Mouse (Mus musculus) liver, embryonic 18 days (tissue): Measurements from ENCODE around the gene Hikeshi. TPM values are rescaled to one million over a fixed set of nuclear protein-coding genes. Genes with fewer than 3 reads are reported as not detected.

Source experiments
- polyA plus RNA-seq: library from polyadenylated mRNA; depleted of rRNA; stranded (reverse); fragments of >200 nt; gene quantifications from 2 replicates; pipeline ENCODE4 v1.2.3, GENCODE M21; 2012; rRNA removed

Hikeshi gene
- 22.7 and 26.1 TPM in 2 replicates for polyA plus RNA-seq

DNA sequence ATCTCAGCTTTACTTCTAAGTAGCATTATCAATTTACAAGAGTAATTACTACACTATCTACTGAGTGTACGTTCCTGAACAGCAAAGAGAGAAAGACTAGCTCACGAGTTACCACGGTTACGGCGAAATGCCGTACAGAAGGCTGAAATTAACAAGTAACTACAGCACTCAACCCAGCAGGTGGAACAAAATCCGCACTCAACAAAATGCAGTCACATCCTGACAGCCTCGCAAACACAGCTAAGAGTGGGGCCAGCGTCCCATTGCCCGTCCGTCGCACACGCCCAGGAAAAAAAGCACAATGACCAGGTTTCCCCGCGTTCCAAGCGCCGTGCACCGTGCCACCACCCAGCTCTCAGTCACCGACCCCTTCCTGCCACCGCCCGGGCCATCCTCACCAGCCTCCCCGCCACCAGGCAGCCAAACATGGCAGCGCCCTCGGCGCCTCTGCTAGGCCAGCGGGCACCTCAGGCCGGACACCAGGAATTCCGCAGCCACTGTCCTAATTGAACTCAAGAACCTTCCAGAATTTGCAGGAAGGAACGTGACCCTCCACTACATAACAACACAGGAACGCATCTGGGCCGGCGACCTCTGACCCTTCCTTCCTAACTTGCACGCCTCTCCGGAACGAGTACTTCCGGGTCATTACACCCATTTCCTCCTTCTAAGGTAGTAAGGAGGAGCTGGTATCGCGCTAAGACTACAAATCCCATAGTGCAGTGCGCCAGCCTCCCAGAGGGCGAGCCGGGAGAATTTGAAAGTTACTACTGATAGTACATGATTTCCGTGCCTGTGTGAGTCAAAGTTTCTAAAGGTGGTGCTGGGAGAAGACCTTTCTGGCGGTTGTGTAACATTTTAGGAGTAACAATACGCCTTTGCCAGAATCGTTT lies at the start of gene Hikeshi:
Hikeshi (minus strand) TSS at position 634 of the 893 bp plus-strand sequence.

DNA sequence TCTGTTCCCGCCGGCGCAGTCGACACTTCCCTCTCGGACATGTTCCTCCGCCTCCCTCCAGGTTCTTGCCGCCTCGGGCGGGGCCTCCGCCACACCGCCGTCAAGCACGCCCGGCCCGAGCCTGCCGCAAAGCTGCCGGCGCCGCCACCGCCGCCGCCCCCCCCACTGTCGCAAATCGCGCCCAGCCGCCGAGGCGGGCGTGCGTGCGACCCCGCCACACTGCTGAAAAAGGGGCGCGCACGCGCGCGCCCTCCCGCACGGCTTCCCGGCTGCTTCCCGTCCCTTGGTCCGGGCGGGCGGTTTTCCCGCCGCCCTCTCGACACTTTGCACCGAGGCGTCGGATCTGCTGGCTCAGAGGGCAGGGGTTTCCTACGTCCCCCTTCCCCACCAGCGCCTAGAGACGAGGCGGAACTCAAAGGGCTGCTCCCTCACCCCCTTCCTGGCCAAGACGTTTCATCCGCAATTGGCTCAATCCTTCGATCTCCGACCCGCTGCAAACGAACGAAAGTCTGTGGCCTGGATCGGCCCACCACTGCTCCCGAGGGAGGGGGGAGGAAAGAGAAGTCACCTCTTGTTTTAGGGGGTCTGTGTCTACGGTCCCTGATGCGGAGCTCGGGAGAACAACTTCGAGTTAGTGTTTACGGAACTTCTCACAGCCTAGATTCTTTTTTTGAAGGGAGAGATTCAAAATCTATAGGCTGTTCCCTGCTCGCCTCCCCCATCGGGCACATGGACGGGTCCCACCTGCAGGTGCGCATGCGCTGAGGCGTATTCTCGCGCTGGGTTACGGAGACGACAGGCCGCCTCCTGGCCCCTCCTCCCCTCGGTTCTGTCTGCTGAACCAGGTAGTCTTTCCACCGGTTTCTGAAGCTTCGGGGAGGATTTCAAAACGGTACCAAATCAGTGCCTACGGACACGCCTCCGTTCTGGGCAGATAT lies 39.8 kb upstream of the Hikeshi start, which contains the start of gene Eed:
Eed (minus strand) TSS at position 499 of the 938 bp plus-strand sequence.

DNA sequence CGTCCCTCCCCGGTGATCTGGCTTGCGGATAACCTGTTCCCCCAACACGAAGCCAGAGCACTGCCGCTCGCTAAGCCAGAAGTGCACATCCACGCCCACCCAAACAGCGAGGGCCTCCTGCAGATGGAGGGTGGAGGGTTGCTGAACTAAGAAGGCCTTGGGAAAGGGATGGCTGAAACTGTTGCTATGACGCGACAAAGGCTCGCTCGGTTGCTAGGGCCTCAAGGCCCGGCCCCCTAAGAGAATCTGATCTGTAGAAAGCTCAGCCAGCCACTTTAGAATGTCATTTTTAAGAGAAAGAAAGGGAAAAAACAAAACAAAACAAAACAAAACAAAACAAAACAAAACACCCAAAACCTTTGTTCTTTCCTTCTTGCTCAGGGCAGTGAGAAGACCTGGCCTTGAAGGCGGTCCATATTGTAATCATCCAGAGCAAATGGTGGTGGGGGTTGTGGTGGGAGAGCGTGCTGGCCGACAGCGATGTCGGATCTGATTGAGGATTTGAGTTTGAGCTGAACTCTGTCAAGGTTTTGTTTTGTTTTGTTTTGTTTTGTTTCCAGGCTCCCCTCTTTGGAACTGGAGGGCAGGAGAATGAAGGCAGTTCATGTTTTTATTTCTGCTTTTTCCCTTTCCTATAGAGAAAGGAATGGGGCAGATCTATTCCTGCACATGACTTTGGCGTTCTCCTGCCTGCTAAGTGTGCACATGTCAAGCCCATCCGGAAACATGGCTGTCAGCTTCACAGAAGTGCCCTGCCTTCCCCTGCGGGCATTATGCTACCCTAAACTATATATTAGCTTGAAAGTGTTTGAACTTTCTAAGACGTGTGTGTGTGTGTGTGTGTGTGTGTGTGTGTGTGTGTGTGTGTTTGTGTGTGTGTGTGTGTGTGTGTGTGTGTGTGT lies 37.3 kb downstream of the Hikeshi start, which contains the start of gene Ccdc81:
Ccdc81 (minus strand) TSS at position 188 of the 902 bp plus-strand sequence.

Other genes with a start within 250 kb of the Hikeshi start
- 0.01 TPM in 2 replicates for gene Ccdc81, start 37.6 kb downstream of the Hikeshi start, polyA plus RNA-seq
- 23.2 and 25.9 TPM in 2 replicates for gene Eed, start 39.8 kb upstream of the Hikeshi start, polyA plus RNA-seq
- 105 and 113 TPM in 2 replicates for gene Picalm, start 189.0 kb upstream of the Hikeshi start, polyA plus RNA-seq